Mouse (Mus musculus): Measurements from ENCODE around the gene Foxj1. TPM values are rescaled to one million over a fixed set of nuclear protein-coding genes. Genes with fewer than 3 reads are reported as not detected.
A peak's percentile ranks its signal among the peaks of the same experiment; 100 is the strongest.

The Foxj1 gene
- polyA plus RNA-seq, 1 experiment from 2014 or later, result 0.07 TPM

DNA sequence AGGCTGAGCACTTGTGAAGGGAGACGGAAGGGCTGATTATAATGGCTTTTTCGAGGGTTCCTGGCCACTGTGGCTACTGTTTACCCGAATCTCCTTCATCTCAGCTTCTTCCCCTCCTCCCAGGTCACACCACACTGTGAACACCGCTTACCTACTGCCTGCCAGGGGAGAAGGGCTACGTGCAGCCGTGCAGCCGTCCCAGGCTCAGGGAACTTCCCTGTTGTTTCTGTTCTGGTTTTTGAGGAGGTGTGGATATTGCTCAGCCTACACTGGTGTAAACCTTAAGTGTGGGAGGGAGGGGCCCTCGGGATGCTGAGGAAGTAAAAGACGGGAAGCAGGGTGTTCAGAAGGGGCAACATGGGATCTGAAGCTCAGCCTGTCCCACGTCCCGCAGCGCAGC, 1.8 kb upstream of the Foxj1 start:
- TF ChIP-seq CTCF (IDR thresholded peaks at IDR 0.05; ENCODE audit: low read depth), result no peak
- TF ChIP-seq EP300 (IDR thresholded peaks at IDR 0.05; ENCODE audit: low read depth), result no peak
- Histone ChIP-seq H3K27ac (ENCODE audit: low read depth) (no peak overlapping the region), H3K9me3 (ENCODE audit: low read length) (no peaks in the 10 kb centered on the region), H3K36me3 (replicated peaks; ENCODE audit: insufficient read depth, low read length) (no peaks in the 10 kb centered on the region), H3K9ac (replicated peaks) (no peak overlapping the region), H3K4me3 (ENCODE audit: low read depth, low read length) (no peak overlapping the region), H3K4me2 (ENCODE audit: low read depth, low read length) (no peak overlapping the region), H3K27me3 (ENCODE audit: insufficient read depth, low read length) (peaks cover 26% of the 10 kb centered on the region), H3K4me1 (ENCODE audit: insufficient read depth) (peaks cover 36% of the 10 kb centered on the region)
- DNase-seq, result no peak
- 41% methylated on average over 12 of the region's 12 CpGs for WGBS (ENCODE audit: insufficient replicate concordance)
- no peak for ATAC-seq

DNA sequence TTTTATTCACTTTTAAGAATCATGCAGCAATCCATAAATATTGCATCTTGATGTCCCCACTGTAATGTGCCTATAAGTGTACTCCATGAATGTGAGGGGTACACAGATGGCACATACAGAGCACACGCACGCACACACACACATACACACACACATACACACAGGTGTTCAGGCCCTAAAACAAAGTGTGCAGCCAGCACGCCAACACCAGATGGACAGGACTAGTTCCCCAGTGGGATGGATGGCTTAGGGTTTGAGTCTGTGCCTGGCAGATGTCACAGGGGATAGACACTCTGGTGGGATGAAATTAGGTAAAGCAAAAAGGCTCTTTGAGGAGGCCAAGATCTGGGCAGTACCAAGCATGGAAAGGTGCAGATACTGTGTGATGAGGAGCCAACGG, 1.2 kb upstream of the Foxj1 start:
- DNase-seq (no peak), ATAC-seq (no peak)
- Histone ChIP-seq H3K4me2 (ENCODE audit: low read depth, low read length) (no peak overlapping the region), H3K4me1 (ENCODE audit: insufficient read depth) (peaks cover 36% of the 10 kb centered on the region), H3K36me3 (replicated peaks; ENCODE audit: insufficient read depth, low read length) (no peaks in the 10 kb centered on the region), H3K4me3 (ENCODE audit: low read depth, low read length) (no peak overlapping the region), H3K27me3 (ENCODE audit: insufficient read depth, low read length) (peaks cover 26% of the 10 kb centered on the region), H3K27ac (ENCODE audit: low read depth) (no peak overlapping the region), H3K9me3 (ENCODE audit: low read length) (no peaks in the 10 kb centered on the region), H3K9ac (replicated peaks) (no peak overlapping the region)
- TF ChIP-seq EP300 (IDR thresholded peaks at IDR 0.05; ENCODE audit: low read depth) (no peak), CTCF (IDR thresholded peaks at IDR 0.05; ENCODE audit: low read depth) (no peak)
- 77% methylated on average over 4 of the region's 4 CpGs for WGBS (ENCODE audit: insufficient replicate concordance)

DNA sequence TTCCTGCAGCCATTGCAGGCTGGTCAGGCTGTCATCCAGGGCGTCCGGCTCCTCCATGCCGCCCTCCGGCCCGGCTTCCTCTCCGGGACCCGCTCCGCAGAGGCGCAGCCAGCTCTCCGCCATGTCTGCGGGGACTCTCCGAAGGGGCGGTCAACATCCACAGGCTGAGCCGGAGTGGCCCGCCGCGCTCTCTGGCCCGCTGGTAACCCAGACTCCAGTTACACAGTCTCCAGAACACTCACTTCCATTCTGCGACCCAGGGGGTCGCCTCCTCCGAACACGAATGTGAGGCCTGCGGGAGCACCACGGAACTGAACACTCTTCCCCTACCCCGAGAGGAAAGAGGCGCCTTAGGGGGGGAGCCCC, 799 bp downstream of the Foxj1 start:
- Histone ChIP-seq H3K36me3 (replicated peaks; ENCODE audit: insufficient read depth, low read length) (no peaks in the 10 kb centered on the region), H3K4me2 (ENCODE audit: low read depth, low read length) (peak overlapping the region; percentile 40), H3K9me3 (ENCODE audit: low read length) (no peaks in the 10 kb centered on the region), H3K4me3 (ENCODE audit: low read depth, low read length) (peak overlapping the region; percentile 72), H3K27me3 (ENCODE audit: insufficient read depth, low read length) (peaks cover 26% of the 10 kb centered on the region), H3K27ac (ENCODE audit: low read depth) (no peak overlapping the region), H3K4me1 (ENCODE audit: insufficient read depth) (peaks cover 36% of the 10 kb centered on the region), H3K9ac (replicated peaks) (0 out of 2 replicates have a peak overlapping the region, but pooled peaks have one; percentile 22)
- no peak for ATAC-seq
- 6% methylated on average over 25 of the region's 26 CpGs for WGBS (ENCODE audit: insufficient replicate concordance)
- no peak for TF ChIP-seq CTCF (IDR thresholded peaks at IDR 0.05; ENCODE audit: low read depth)
- TF ChIP-seq EP300 (IDR thresholded peaks at IDR 0.05; ENCODE audit: low read depth), result no peak
- DNase-seq, result no peak

GRCm38 (mm10) chr11:116333526-116334416, 1.4 kb downstream of the Foxj1 start:
- 0 out of 2 replicates have a peak overlapping the region, but pooled peaks have one; percentile 22 for H3K9ac ChIP-seq (replicated peaks)
- H3K4me3 ChIP-seq (ENCODE audit: low read depth, low read length), result peak overlapping the region; percentile 72
- no peak overlapping the region for H3K27ac ChIP-seq (ENCODE audit: low read depth)
- peak overlapping the region; percentile 40 for H3K4me2 ChIP-seq (ENCODE audit: low read depth, low read length)
- WGBS (ENCODE audit: insufficient replicate concordance), result 26% methylated on average over 31 of the region's 31 CpGs
- H3K4me1 ChIP-seq (ENCODE audit: insufficient read depth), result peaks cover 36% of the 10 kb centered on the region
- no peak for ATAC-seq
- peaks cover 26% of the 10 kb centered on the region for H3K27me3 ChIP-seq (ENCODE audit: insufficient read depth, low read length)
- no peaks in the 10 kb centered on the region for H3K36me3 ChIP-seq (replicated peaks; ENCODE audit: insufficient read depth, low read length)
- H3K9me3 ChIP-seq (ENCODE audit: low read length), result no peaks in the 10 kb centered on the region
- no peak for DNase-seq
- TF ChIP-seq CTCF (IDR thresholded peaks at IDR 0.05; ENCODE audit: low read depth) (no peak), EP300 (IDR thresholded peaks at IDR 0.05; ENCODE audit: low read depth) (no peak)

- Histone ChIP-seq H3K9me3 (ENCODE audit: low read length) (no peaks in the 10 kb centered on the region), H3K27ac (ENCODE audit: low read depth) (no peak overlapping the region), H3K9ac (replicated peaks) (no peak overlapping the region), H3K36me3 (replicated peaks; ENCODE audit: insufficient read depth, low read length) (no peaks in the 10 kb centered on the region), H3K4me3 (ENCODE audit: low read depth, low read length) (no peak overlapping the region), H3K4me1 (ENCODE audit: insufficient read depth) (peaks cover 36% of the 10 kb centered on the region), H3K4me2 (ENCODE audit: low read depth, low read length) (no peak overlapping the region), H3K27me3 (ENCODE audit: insufficient read depth, low read length) (peaks cover 26% of the 10 kb centered on the region)
- TF ChIP-seq EP300 (IDR thresholded peaks at IDR 0.05; ENCODE audit: low read depth) (no peak), CTCF (IDR thresholded peaks at IDR 0.05; ENCODE audit: low read depth) (no peak)
- WGBS (ENCODE audit: insufficient replicate concordance), result 52% methylated on average over 3 of the region's 3 CpGs
- ATAC-seq, result no peak
- no peak for DNase-seq
Measured at GRCm38 (mm10) chr11:116332983-116333270, 2.3 kb downstream of the Foxj1 start.

DNA sequence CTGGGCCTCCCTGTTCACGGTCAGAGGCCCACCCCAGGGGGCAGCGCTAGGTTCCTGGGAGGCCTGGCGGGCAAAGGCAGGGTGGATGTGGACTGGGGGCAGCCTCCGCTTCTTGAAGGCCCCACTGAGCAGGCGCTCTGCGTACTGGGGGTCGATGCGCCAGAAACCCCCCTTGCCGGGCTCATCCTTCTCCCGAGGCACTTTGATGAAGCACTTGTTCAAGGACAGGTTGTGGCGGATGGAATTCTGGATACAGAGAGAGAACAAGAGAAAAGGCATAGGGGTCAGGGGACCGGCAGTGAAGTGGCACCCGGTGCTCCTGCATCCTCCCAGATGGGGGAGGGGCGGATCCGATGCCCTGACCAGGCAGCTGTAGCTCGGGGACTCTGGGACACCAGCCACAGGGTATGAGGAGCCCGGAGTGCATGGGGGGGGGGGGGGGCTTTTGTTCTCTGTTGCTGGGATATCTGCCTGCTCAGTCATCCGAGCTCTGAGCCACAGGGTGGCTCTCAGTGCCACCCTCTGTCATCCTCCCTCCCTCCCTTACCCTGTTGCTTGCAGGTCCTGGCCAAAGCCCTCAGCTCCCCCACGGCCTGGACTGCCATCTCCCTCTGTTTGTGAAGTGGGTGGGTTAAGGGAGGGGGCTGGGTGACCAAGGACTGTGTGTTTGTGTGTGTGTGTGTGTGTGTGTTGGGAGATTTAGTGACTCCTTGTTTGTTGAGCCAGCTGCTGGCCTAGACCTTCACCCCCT, 2.8 kb downstream of the Foxj1 start:
- H3K9ac ChIP-seq (replicated peaks), result no peak overlapping the region
- ATAC-seq (no peak), DNase-seq (no peak)
- 59% methylated on average over 15 of the region's 19 CpGs for WGBS (ENCODE audit: insufficient replicate concordance)
- no peaks in the 10 kb centered on the region for H3K36me3 ChIP-seq (replicated peaks; ENCODE audit: insufficient read depth, low read length)
- no peaks in the 10 kb centered on the region for H3K9me3 ChIP-seq (ENCODE audit: low read length)
- TF ChIP-seq EP300 (IDR thresholded peaks at IDR 0.05; ENCODE audit: low read depth) (no peak), CTCF (IDR thresholded peaks at IDR 0.05; ENCODE audit: low read depth) (no peak)
- peaks cover 32% of the 10 kb centered on the region for H3K4me1 ChIP-seq (ENCODE audit: insufficient read depth)
- H3K4me2 ChIP-seq (ENCODE audit: low read depth, low read length), result no peak overlapping the region
- peaks cover 26% of the 10 kb centered on the region for H3K27me3 ChIP-seq (ENCODE audit: insufficient read depth, low read length)
- no peak overlapping the region for H3K4me3 ChIP-seq (ENCODE audit: low read depth, low read length)
- H3K27ac ChIP-seq (ENCODE audit: low read depth), result no peak overlapping the region
